Comparison of ENCODE assay signal across 3 mouse cellular contexts in the genomic region with DNA sequence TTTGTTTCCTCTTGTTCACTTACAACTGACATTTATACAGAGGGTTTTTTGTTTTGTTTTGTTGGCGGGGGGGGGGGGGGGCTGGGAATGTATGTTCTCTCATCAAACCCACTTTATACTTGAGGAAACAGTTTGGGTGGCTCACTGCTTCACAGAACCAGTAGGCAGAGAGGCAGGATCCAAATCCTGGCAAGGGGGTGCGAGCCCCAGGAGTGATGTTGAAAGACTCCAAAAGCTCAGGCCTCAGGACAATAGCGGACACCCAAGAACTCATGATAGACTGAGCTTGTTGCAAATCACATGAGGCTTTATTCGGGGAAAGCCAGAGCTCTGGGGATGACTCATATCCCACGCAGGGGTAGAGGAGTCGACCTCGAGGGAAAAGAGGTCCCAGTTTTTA. TPM values are rescaled to one million over a fixed set of nuclear protein-coding genes. Genes with fewer than 3 reads are reported as not detected.
"Had no signal": no experiment of that assay in that cellular context is flagged by ENCODE, and none has a peak within 500 bp of the region (broad histone marks: within the 10 kb centered on the region; RNA-seq: fewer than 3 reads in every experiment).

No protein-coding gene starts in this region.

RNA-seq across cellular contexts. Expression of a gene that starts 35.2 kb away (rescaled TPM):
- total RNA-seq: megakaryocyte, adult 5-6 weeks; megakaryocyte-erythroid progenitor cell, adult 5-6 weeks; monocyte, adult 5-6 weeks had no signal
